Mouse (Mus musculus) c-Kit-positive CD71-positive TER-119-negative erythroid progenitor cells, embryonic 14.5 days (primary cell): Measurements from ENCODE around the gene Ccdc141.

Experiments
- DNase-seq: peaks from one replicate; pipeline ENCODE4 v3.0.0-alpha.2; 2013; ENCODE audit warnings: low read depth

The Ccdc141 gene

GRCm38 (mm10) chr2:77133407-77133806 is 37.0 kb downstream of the Ccdc141 start:
- DNase-seq, result no peak

- peak; percentile 4 for DNase-seq
Measured at GRCm38 (mm10) chr2:77126939-77127338, 43.5 kb downstream of the Ccdc141 start.

- no peak for DNase-seq
Measured at GRCm38 (mm10) chr2:77118102-77118501, 52.3 kb downstream of the Ccdc141 start.

- no peak for DNase-seq
Measured at GRCm38 (mm10) chr2:77114335-77114734, 56.1 kb downstream of the Ccdc141 start.

- no peak for DNase-seq
Measured at GRCm38 (mm10) chr2:77113867-77114266, 56.6 kb downstream of the Ccdc141 start.

GRCm38 (mm10) chr2:77113026-77113425 is 57.4 kb downstream of the Ccdc141 start:
- DNase-seq, result no peak

- no peak for DNase-seq
Measured at GRCm38 (mm10) chr2:77111095-77111494, 59.3 kb downstream of the Ccdc141 start.

- DNase-seq, result no peak
Measured at GRCm38 (mm10) chr2:77110365-77110764, 60.1 kb downstream of the Ccdc141 start.

- no peak for DNase-seq
Measured at GRCm38 (mm10) chr2:77109506-77110123, 60.8 kb downstream of the Ccdc141 start.

GRCm38 (mm10) chr2:77108562-77108961 is 61.9 kb downstream of the Ccdc141 start:
- DNase-seq, result no peak

GRCm38 (mm10) chr2:77106150-77106549 is 64.3 kb downstream of the Ccdc141 start:
- no peak for DNase-seq

- no peak for DNase-seq
Measured at GRCm38 (mm10) chr2:77105006-77105715, 65.3 kb downstream of the Ccdc141 start.

GRCm38 (mm10) chr2:77102516-77102915 is 67.9 kb downstream of the Ccdc141 start:
- DNase-seq, result no peak

GRCm38 (mm10) chr2:77099814-77100213 is 70.6 kb downstream of the Ccdc141 start:
- no peak for DNase-seq

GRCm38 (mm10) chr2:77098769-77099168 is 71.7 kb downstream of the Ccdc141 start:
- DNase-seq, result no peak

- DNase-seq, result no peak
Measured at GRCm38 (mm10) chr2:77091749-77092148, 78.7 kb downstream of the Ccdc141 start.

- no peak for DNase-seq
Measured at GRCm38 (mm10) chr2:77085313-77085712, 85.1 kb downstream of the Ccdc141 start.

- no peak for DNase-seq
Measured at GRCm38 (mm10) chr2:77084629-77085028, 85.8 kb downstream of the Ccdc141 start.

GRCm38 (mm10) chr2:77081156-77081555 is 89.3 kb downstream of the Ccdc141 start:
- no peak for DNase-seq

- DNase-seq, result no peak
Measured at GRCm38 (mm10) chr2:77080657-77081056, 89.8 kb downstream of the Ccdc141 start.

- no peak for DNase-seq
Measured at GRCm38 (mm10) chr2:77078746-77079145, 91.7 kb downstream of the Ccdc141 start.

- DNase-seq, result no peak
Measured at GRCm38 (mm10) chr2:77074373-77074772, 96.1 kb downstream of the Ccdc141 start.

- no peak for DNase-seq
Measured at GRCm38 (mm10) chr2:77073930-77074329, 96.5 kb downstream of the Ccdc141 start.

- DNase-seq, result no peak
Measured at GRCm38 (mm10) chr2:77065294-77065693, 105.1 kb downstream of the Ccdc141 start.
